In the genomic region with DNA sequence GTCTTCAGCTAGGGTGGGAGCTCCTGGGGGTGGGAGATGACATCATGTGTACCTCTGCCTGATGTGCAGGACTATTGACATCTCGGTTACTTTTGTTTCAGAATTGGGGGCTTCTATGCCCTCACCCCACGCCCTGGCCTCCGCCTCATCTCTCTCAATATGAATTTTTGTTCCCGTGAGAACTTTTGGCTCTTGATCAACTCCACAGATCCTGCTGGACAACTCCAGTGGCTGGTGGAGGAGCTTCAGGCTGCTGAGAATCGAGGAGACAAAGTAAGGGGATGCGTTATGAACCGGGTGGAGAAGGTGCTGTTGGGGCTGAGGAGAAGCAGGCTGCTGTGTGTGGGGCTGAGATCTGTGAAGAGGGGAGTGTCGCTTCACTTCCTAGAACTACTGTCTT, we compare ENCODE assay signal across 21 mouse cellular contexts. TPM values are rescaled to one million over a fixed set of nuclear protein-coding genes. Genes with fewer than 3 reads are reported as not detected.
DNase-seq lines count a peak whose midpoint lies in the region; ATAC-seq and TF ChIP-seq lines count a peak whose summit lies in the region.
"Had no signal": no experiment of that assay in that cellular context is flagged by ENCODE, and none has a peak within 500 bp of the region (broad histone marks: within the 10 kb centered on the region; RNA-seq: fewer than 3 reads in every experiment).

No protein-coding gene starts in this region.

- no peak overlapping the region for H3K4me3 ChIP-seq in heart, embryonic 13.5 days
- no peak overlapping the region for H3K4me3 ChIP-seq in heart, adult 2 months
- peak overlapping the region; percentile 73 for H3K4me3 ChIP-seq in left cerebral cortex, adult 2 months
- H3K4me3 ChIP-seq: embryonic facial prominence, embryonic 12.5 days; midbrain, embryonic 15.5 days; myocyte had no signal

- intact Hi-C loops in heart, adult 2 months (cut with DNase I), result loop anchor here (10.0 kb wide), 1 partner anchor 178 kb away; the partner anchor contains the start of genes Ilk and Rrp8
- intact Hi-C loops in left cerebral cortex, adult 2 months (cut with DNase I), result no loop called here

- H3K4me2 ChIP-seq in heart, embryonic 13.5 days, result no peak overlapping the region
- H3K4me2 ChIP-seq: embryonic facial prominence, embryonic 12.5 days had no signal

- 88% methylated on average over 8 of the region's 8 CpGs for WGBS in heart, embryonic 13.5 days
- WGBS in heart, adult 2 months, result 72% methylated on average over 8 of the region's 8 CpGs

- no peak for TF ChIP-seq CTCF in heart, adult 2 months (IDR thresholded peaks at IDR 0.05)
- no peak for TF ChIP-seq CTCF in left cerebral cortex, adult 2 months (IDR thresholded peaks at IDR 0.05)

- 0 out of 2 replicates have a peak overlapping the region, but pooled peaks have one; percentile 34 for H3K9ac ChIP-seq in heart, embryonic 13.5 days
- H3K9ac ChIP-seq in heart, adult 2 months (ENCODE audit: low read depth, low read length), result no peak overlapping the region
- H3K9ac ChIP-seq: embryonic facial prominence, embryonic 12.5 days; forebrain, embryonic 15.5 days; midbrain, embryonic 15.5 days had no signal

- H3K4me1 ChIP-seq in heart, embryonic 13.5 days, result peaks cover 22% of the 10 kb centered on the region
- peaks cover 4% of the 10 kb centered on the region for H3K4me1 ChIP-seq in heart, adult 2 months (ENCODE audit: control insufficient read depth, insufficient read depth, low read length)

- no peak for ATAC-seq in heart, embryonic 13.5 days (ENCODE audit: extremely low read depth, insufficient number of reproducible peaks, low FRiP score, low TSS enrichment)
- ATAC-seq: forebrain, embryonic 15.5 days; inflammation-experienced regulatory T-cells, adult 6 months; lung, postnatal 0 days; midbrain, embryonic 15.5 days had no signal

- no peak for TF ChIP-seq EP300 in heart, adult 2 months (IDR thresholded peaks at IDR 0.05; ENCODE audit: insufficient read depth, low read depth, low read length)

- H3K36me3 ChIP-seq in heart, embryonic 13.5 days, result peaks cover 47% of the 10 kb centered on the region
- H3K36me3 ChIP-seq in heart, adult 2 months (ENCODE audit: control insufficient read depth, insufficient read depth, low read length), result no peaks in the 10 kb centered on the region

- H3K27ac ChIP-seq in heart, embryonic 13.5 days (replicated peaks), result no peak overlapping the region
- H3K27ac ChIP-seq in heart, adult 2 months, result no peak overlapping the region; the same call in 1 of the 2 replicates
- peak overlapping the region; percentile 53; the same call in 1 of the 2 replicates for H3K27ac ChIP-seq in left cerebral cortex, adult 2 months
- H3K27ac ChIP-seq: embryonic facial prominence, embryonic 12.5 days; forebrain, embryonic 15.5 days; liver, embryonic 13.5 days; midbrain, embryonic 15.5 days; stomach, postnatal 0 days had no signal

- no peaks in the 10 kb centered on the region for H3K79me2 ChIP-seq in heart, adult 2 months (replicated peaks; ENCODE audit: control insufficient read depth, insufficient read depth, low read length)

- TF ChIP-seq POLR2A in heart, adult 2 months (IDR thresholded peaks at IDR 0.05; ENCODE audit: insufficient read depth, low read depth, low read length), result no peak

- no peaks in the 10 kb centered on the region for H3K9me3 ChIP-seq in heart, embryonic 13.5 days
- H3K9me3 ChIP-seq: embryonic facial prominence, embryonic 12.5 days; forebrain, embryonic 15.5 days; liver, embryonic 13.5 days; midbrain, embryonic 15.5 days had no signal

- H3K27me3 ChIP-seq in heart, embryonic 13.5 days (replicated peaks), result no peaks in the 10 kb centered on the region
- no peaks in the 10 kb centered on the region for H3K27me3 ChIP-seq in heart, adult 2 months (ENCODE audit: control insufficient read depth, insufficient read depth, low read length)
- H3K27me3 ChIP-seq: embryonic facial prominence, embryonic 12.5 days; forebrain, embryonic 15.5 days; liver, embryonic 13.5 days; midbrain, embryonic 15.5 days had no signal

- no peak for DNase-seq in heart, adult 2 months
- DNase-seq in left cerebral cortex, adult 2 months (ENCODE audit: extremely low spot score in 1 of 2, low spot score in 2 of 2), result peak in 1 of 2 experiments; percentile 16
- DNase-seq in left cerebral cortex, adult 9 months (ENCODE audit: low spot score in 2 of 2), result no peak
- DNase-seq in right cerebral cortex, postnatal 25 days, result peak; percentile 16
- no peak for DNase-seq in right cerebral cortex, postnatal 4 days
- no peak for DNase-seq in lung, adult 18-20 months
- DNase-seq: adrenal gland, postnatal 36 days; gastrocnemius, postnatal 14 days; kidney, adult 2 months; kidney, postnatal 10 days; liver, embryonic 13.5 days had no signal

RNA-seq across cellular contexts. Expression of gene Smpd1, which starts 2.2 kb away (rescaled TPM):
- 50.0 and 55.7 TPM in 2 replicates for polyA plus RNA-seq in heart, embryonic 13.5 days (2015; fragmentation: Nextera tagmentation; extraction: Ambion mirVana)
- 100 to 1,000 TPM; 154 to 186 TPM for total RNA-seq in heart, adult 2 months (2021)
- polyA plus RNA-seq in heart, adult 2 months (2012; rRNA removed), result 190 and 211 TPM in 2 replicates
- total RNA-seq in left cerebral cortex, adult 2 months (2021), result 100 to 1,000 TPM in 1 of 2 experiments, 10 to 100 TPM in 1; 96.9 to 107 TPM

RNA-seq across cellular contexts. Expression of gene Apbb1, which starts 25.0 kb away (rescaled TPM):
- polyA plus RNA-seq in heart, embryonic 13.5 days (2015; fragmentation: Nextera tagmentation; extraction: Ambion mirVana), result 45.6 and 48.3 TPM in 2 replicates
- total RNA-seq in heart, adult 2 months (2021), result 100 to 1,000 TPM; 123 to 147 TPM
- polyA plus RNA-seq in heart, adult 2 months (2012; rRNA removed), result 259 and 333 TPM in 2 replicates
- 100 to 1,000 TPM; 440 to 458 TPM for total RNA-seq in left cerebral cortex, adult 2 months (2021)

RNA-seq across cellular contexts. Expression of gene Hpx, which starts 43.5 kb away (rescaled TPM):
- polyA plus RNA-seq in heart, embryonic 13.5 days (2015; fragmentation: Nextera tagmentation; extraction: Ambion mirVana), result 0.72 and 5.2 TPM in 2 replicates
- under 1 TPM in 1 of 2 experiments, not detected in 1; 0.16 TPM for total RNA-seq in heart, adult 2 months (2021)
- polyA plus RNA-seq in heart, adult 2 months (2012; rRNA removed), result 0.33 and 1.9 TPM in 2 replicates
- total RNA-seq in left cerebral cortex, adult 2 months (2021), result under 1 TPM; 0.30 to 0.68 TPM
- total RNA-seq: gastrocnemius, postnatal 14 days; neutrophil, adult 5-6 weeks had no signal
- polyA plus RNA-seq: erythroblast, embryonic 14.5 days; inflammation-experienced regulatory T-cells, adult 6 months had no signal
